Mouse (Mus musculus) intestine, postnatal 0 days (tissue): ENCODE results near the gene Olfr1222. TPM values are rescaled to one million over a fixed set of nuclear protein-coding genes. Genes with fewer than 3 reads are reported as not detected.
"Not testable (repeated sequence)": the region's sequence is repeated elsewhere in the genome, so short reads cannot be mapped to it uniquely, and the experiment has no call there.

ENCODE experiments used
- ATAC-seq: fragments of 200-750 bp; cut with Nextera tagmentation; 2 replicates; pipeline ENCODE4 v1.8.0; 2017; ENCODE audit warnings: mild to moderate bottlenecking, moderate TSS enrichment, moderate library complexity
- H3K27ac ChIP-seq: fragments of 300-500 bp; sonication (generic); 2 replicates; pipeline ENCODE4 v1.5.1; 2014; ENCODE audit warnings: mild to moderate bottlenecking, low read depth, low read length, moderate library complexity
- H3K27me3 ChIP-seq: fragments of 300-500 bp; sonication (generic); replicated peaks from 2 replicates; pipeline ENCODE4 v1.6.1; 2014; ENCODE audit warnings: low read length, mixed read lengths; ENCODE audit not compliant: control insufficient read depth, insufficient read depth
- H3K36me3 ChIP-seq: fragments of 300-500 bp; sonication (generic); 2 replicates; pipeline ENCODE4 v1.6.1; 2014; ENCODE audit warnings: mild to moderate bottlenecking, moderate library complexity; ENCODE audit not compliant: control insufficient read depth, insufficient read depth
- H3K4me1 ChIP-seq: fragments of 300-500 bp; sonication (generic); replicated peaks from 2 replicates; pipeline ENCODE4 v1.6.1; 2014; ENCODE audit warnings: antibody characterized with exemption, low read length, mixed read lengths; ENCODE audit not compliant: control insufficient read depth, insufficient read depth
- H3K4me2 ChIP-seq: fragments of 300-500 bp; sonication (generic); replicated peaks from 2 replicates; pipeline ENCODE4 v1.6.1; 2014; ENCODE audit warnings: low read depth, mild to moderate bottlenecking, moderate library complexity
- H3K4me3 ChIP-seq: fragments of 300-500 bp; sonication (generic); 2 replicates; pipeline ENCODE4 v1.5.1; 2014; ENCODE audit warnings: low read depth, low read length
- H3K9ac ChIP-seq: fragments of 300-500 bp; sonication (generic); 2 replicates; pipeline ENCODE4 v1.6.1; 2014; ENCODE audit warnings: mild to moderate bottlenecking, low read depth, low read length
- H3K9me3 ChIP-seq: fragments of 300-500 bp; sonication (generic); 2 replicates; pipeline ENCODE4 v1.6.1; 2016; ENCODE audit warnings: mixed run types; ENCODE audit not compliant: control insufficient read depth
- CTCF ChIP-seq: sonication (generic); IDR thresholded peaks from 2 replicates; pipeline ENCODE4 v1.5.1; 2016; ENCODE audit warnings: low read depth, mild to moderate bottlenecking, control low read depth, antibody characterized with exemption, moderate library complexity
- WGBS: fragments of 180-500 bp; shearing (Covaris S2); extraction: QIAGEN DNeasy Blood & Tissue Kit; methylation state at CpG from one replicate; pipeline ENCODE4 v1.1.7; 2014; 5-methylcytosine and 5-hydroxymethylcytosine counted together
- polyA plus RNA-seq: library from polyadenylated mRNA; unstranded; fragments of >200 nt; fragmentation: Nextera tagmentation; extraction: Ambion mirVana; gene quantifications from 2 replicates; pipeline ENCODE4 v1.2.1, GENCODE M21; 2015

The Olfr1222 gene
- not detected in 2 replicates for polyA plus RNA-seq

DNA sequence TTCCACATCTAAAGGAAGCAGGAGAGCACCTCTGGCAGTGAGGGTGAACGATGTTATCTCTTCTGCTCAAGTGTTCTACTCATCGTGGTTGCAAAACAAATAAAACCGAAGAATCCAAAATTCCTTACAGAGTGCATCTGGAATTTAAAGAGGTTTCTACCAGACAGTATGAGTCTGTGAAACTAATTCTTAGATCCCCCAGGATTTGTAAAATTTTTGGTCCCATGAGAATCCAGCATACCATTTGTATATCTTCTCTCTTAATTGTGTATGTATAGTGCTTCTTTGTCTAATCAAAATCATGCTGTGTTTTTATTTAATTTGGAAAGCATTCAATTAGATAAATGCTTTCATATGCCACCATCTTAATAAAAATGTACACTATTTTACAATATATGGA is at the start of gene Olfr1222:
TSS of gene Olfr1222 (minus strand) at position 101 of the 400 bp plus-strand sequence.
- TF ChIP-seq CTCF: no peak
- H3K36me3 ChIP-seq: no peaks in the 10 kb centered on the region
- H3K9ac ChIP-seq: no peak within 1 kb of the TSS
- no peaks in the 10 kb centered on the region for H3K9me3 ChIP-seq
- no peak within 1 kb of the TSS for H3K4me3 ChIP-seq
- H3K27me3 ChIP-seq: no peaks in the 10 kb centered on the region
- 49% methylated on average over 3 of the region's 3 CpGs for WGBS
- H3K4me2 ChIP-seq: no peak within 1 kb of the TSS
- ATAC-seq: no peak
- no peaks in the 10 kb centered on the region for H3K4me1 ChIP-seq
- no peak within 1 kb of the TSS for H3K27ac ChIP-seq

DNA sequence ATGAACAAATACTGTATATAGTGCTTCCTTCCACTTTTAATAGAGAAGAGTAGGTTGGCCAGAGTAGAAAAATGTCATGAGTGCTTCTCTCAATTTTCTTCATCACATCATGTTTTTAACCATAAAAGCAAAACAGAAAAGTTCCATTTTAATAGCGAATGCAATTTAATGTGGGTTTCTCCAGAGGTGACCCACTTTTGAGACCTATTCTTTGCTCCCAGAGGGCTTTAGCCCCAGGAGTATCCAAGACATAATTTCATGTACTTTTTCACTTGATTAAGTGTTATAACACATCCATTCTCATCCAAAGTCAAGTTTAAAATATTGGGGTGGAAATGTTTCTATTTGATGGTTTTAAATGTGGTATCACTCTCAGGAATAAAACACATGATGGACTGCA is 41.7 kb upstream of the Olfr1222 start, which contains the start of gene Olfr1225:
TSS of gene Olfr1225 (minus strand) at position 101 of the 400 bp plus-strand sequence.
- Histone ChIP-seq H3K4me2 (no peak within 1 kb of the TSS), H3K36me3 (no peaks in the 10 kb centered on the region), H3K27ac (no peak within 1 kb of the TSS), H3K9me3 (no peaks in the 10 kb centered on the region), H3K9ac (no peak within 1 kb of the TSS), H3K4me3 (no peak within 1 kb of the TSS), H3K4me1 (no peaks in the 10 kb centered on the region), H3K27me3 (no peaks in the 10 kb centered on the region)
- 88% methylated on average over 1 of the region's 1 CpGs for WGBS
- no peak for TF ChIP-seq CTCF
- no peak for ATAC-seq

DNA sequence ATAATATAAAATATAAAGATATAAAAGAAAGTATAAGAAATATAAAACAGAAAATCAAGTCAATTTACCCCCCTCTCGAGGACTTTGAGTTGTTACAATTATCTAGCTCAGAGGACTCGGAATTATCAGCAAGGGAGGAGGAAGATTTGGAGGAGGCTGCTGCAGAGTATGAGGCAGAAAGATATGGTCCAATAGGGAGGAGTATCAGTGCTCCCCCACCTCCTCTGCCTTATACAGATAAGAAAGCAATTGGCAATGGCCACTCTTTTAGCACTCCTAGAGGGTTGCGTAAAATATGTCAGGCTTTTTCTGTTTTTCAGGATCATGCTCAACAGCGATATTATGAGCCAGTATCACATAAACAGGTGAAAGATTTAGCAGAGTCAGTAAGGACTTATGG is 31.9 kb upstream of the Olfr1222 start:
- not testable (repeated sequence) for H3K4me1 ChIP-seq, H3K9ac ChIP-seq, H3K27me3 ChIP-seq, H3K4me2 ChIP-seq, H3K27ac ChIP-seq, H3K4me3 ChIP-seq, ATAC-seq, H3K36me3 ChIP-seq, H3K9me3 ChIP-seq
- 83% methylated on average over 4 of the region's 4 CpGs for WGBS

DNA sequence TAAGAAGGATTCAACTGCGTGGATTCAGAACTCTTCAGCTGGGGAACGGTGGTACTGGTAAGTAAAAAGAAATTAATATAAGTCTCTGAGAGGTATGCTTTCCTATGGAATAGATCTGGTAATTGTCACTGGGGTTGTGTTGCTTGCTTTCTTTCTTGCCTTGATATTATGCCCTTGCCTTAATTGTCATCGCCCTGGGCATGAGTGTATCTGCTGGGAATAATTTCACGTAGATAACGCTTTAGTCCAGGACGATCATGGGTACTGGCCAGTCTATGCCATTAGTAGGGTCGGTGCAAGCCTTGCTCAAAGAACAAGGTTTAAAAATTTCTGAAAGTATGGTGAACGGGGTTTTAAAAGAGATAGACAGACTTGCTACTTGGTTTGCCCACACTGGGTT is 31.1 kb upstream of the Olfr1222 start, which contains the start of gene Olfr1224-ps1:
TSS of gene Olfr1224-ps1 (minus strand) at position 101 of the 400 bp plus-strand sequence.
- not testable (repeated sequence) for H3K36me3 ChIP-seq, H3K9me3 ChIP-seq, H3K4me1 ChIP-seq, H3K4me2 ChIP-seq, ATAC-seq, H3K4me3 ChIP-seq, H3K27ac ChIP-seq, H3K9ac ChIP-seq, H3K27me3 ChIP-seq
- WGBS: 94% methylated on average over 8 of the region's 8 CpGs

DNA sequence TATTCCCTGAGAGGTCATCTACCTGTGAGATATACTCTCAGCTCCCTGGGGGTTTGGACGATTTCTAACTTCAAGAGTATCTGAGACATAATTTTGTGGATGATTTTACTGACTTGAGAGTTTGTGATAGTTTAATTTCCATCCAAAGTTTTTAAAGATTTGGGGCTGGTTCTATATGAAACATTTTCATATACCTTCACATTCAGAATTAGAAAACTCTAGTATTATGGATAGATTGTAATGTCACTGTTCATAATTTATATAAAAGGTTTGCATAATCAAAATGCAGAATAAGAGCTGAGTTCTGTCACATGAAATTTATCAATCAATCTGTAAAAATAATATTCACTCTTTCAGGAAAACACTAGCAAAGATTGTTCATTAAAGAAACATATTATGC is 18.6 kb upstream of the Olfr1222 start, which contains the start of gene Olfr1223:
TSS of gene Olfr1223 (minus strand) at position 101 of the 400 bp plus-strand sequence.
- no peak within 1 kb of the TSS for H3K27ac ChIP-seq
- no peaks in the 10 kb centered on the region for H3K9me3 ChIP-seq
- H3K4me3 ChIP-seq: no peak within 1 kb of the TSS
- no peak within 1 kb of the TSS for H3K4me2 ChIP-seq
- WGBS: 71% methylated on average over 1 of the region's 1 CpGs
- H3K27me3 ChIP-seq: no peaks in the 10 kb centered on the region
- no peak for ATAC-seq
- no peaks in the 10 kb centered on the region for H3K36me3 ChIP-seq
- H3K9ac ChIP-seq: no peak within 1 kb of the TSS
- no peak for TF ChIP-seq CTCF
- no peaks in the 10 kb centered on the region for H3K4me1 ChIP-seq

DNA sequence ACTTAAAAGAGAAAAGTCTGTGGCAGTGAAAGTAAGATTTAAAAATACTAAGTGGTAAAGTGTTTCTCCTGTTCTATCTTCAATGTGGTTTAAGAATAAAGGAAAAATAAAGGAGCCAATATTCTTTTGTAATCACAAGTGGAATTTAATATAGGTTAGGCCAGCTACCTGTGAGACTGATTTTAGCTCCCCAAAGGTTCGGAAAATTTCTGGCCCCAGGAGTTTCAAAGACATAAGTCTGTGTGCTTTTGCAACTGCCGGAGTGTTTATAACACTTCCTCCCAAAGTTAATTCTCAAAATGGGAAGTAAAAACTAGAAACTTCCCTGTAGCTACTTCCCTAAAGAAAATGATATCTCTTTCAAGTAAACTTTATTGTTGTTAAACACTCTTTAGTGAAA is 15.7 kb downstream of the Olfr1222 start, which contains the start of gene Olfr1221:
TSS of gene Olfr1221 (minus strand) at position 101 of the 400 bp plus-strand sequence.
- no peak for ATAC-seq
- Histone ChIP-seq H3K36me3 (no peaks in the 10 kb centered on the region), H3K4me3 (no peak within 1 kb of the TSS), H3K4me2 (no peak within 1 kb of the TSS), H3K9ac (no peak within 1 kb of the TSS), H3K27me3 (no peaks in the 10 kb centered on the region), H3K9me3 (no peaks in the 10 kb centered on the region), H3K27ac (no peak within 1 kb of the TSS), H3K4me1 (no peaks in the 10 kb centered on the region)
- no peak for TF ChIP-seq CTCF
- WGBS: 77% methylated on average over 2 of the region's 2 CpGs

DNA sequence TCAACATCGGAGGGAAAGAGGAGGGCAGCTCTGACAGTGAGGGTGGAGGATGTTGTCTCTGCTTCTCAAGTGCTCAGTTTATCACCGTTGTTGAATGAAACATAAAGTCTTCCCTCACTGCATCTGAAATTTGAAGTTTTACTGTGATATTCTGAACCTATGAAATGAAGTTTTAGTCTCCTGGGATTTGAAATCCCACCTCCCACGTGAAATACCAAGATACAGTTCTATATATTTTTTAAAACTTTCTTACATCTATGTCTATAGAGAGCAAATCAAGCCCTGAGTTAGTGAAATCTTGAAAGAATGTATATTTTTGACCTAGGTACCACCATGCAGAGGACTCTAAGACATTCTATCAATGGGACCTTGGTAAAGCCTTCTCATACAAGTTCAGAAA is 26.1 kb downstream of the Olfr1222 start, which contains the start of gene Olfr1220:
TSS of gene Olfr1220 (minus strand) at position 101 of the 400 bp plus-strand sequence.
- no peak for TF ChIP-seq CTCF
- ATAC-seq: no peak
- H3K4me2 ChIP-seq: no peak within 1 kb of the TSS
- H3K4me1 ChIP-seq: no peaks in the 10 kb centered on the region
- no peaks in the 10 kb centered on the region for H3K27me3 ChIP-seq
- no peak within 1 kb of the TSS for H3K4me3 ChIP-seq
- no peaks in the 10 kb centered on the region for H3K36me3 ChIP-seq
- 72% methylated on average over 3 of the region's 3 CpGs for whole genome bisulfite sequencing
- no peak within 1 kb of the TSS for H3K9ac ChIP-seq
- H3K9me3 ChIP-seq: no peaks in the 10 kb centered on the region
- no peak within 1 kb of the TSS for H3K27ac ChIP-seq
